Mouse (Mus musculus) R1 (cell line): ENCODE data around the gene Ppp2r3d.
"Not testable (repeated sequence)": the region's sequence is repeated elsewhere in the genome, so short reads cannot be mapped to it uniquely, and the experiment has no call there.

Source experiments
- DNase-seq: peaks from one replicate; pipeline ENCODE4 v3.0.0-alpha.2; 2018; ENCODE audit warnings: low read depth, low spot score

Gene Ppp2r3d

GRCm38 (mm10) chr9:124476096-124476902, at the start of gene Ppp2r3d:
Gene Ppp2r3d (minus strand): TSS chr9:124476898.
- peak; percentile 72 for DNase-seq

GRCm38 (mm10) chr9:124493693-124494092, 17.0 kb upstream of the Ppp2r3d start, which contains the start of gene Gm21836:
Gene Gm21836 (minus strand): TSS chr9:124493793.
- DNase-seq = not testable (repeated sequence)

- DNase-seq = not testable (repeated sequence)
Observed at GRCm38 (mm10) chr9:124480361-124480980, 3.8 kb upstream of the Ppp2r3d start.

- no peak for DNase-seq
Observed at GRCm38 (mm10) chr9:124478081-124478480, 1.4 kb upstream of the Ppp2r3d start.

- peak; percentile 59 for DNase-seq
Observed at GRCm38 (mm10) chr9:124475689-124476088, 1.0 kb downstream of the Ppp2r3d start.

GRCm38 (mm10) chr9:124456572-124456971, 20.1 kb downstream of the Ppp2r3d start:
- peak; percentile 43 for DNase-seq

GRCm38 (mm10) chr9:124442533-124442855, 34.2 kb downstream of the Ppp2r3d start:
- DNase-seq = peak; percentile 49

- peak; percentile 62 for DNase-seq
Observed at GRCm38 (mm10) chr9:124441681-124442532, 34.8 kb downstream of the Ppp2r3d start.

- no peak for DNase-seq
Observed at GRCm38 (mm10) chr9:124440724-124441045, 36.0 kb downstream of the Ppp2r3d start.

- DNase-seq = peak; percentile 87
Observed at GRCm38 (mm10) chr9:124439848-124440723, 36.6 kb downstream of the Ppp2r3d start.

GRCm38 (mm10) chr9:124439403-124439847, 37.3 kb downstream of the Ppp2r3d start:
- peak; percentile 93 for DNase-seq

- DNase-seq = peak; percentile 78
Observed at GRCm38 (mm10) chr9:124438686-124439346, 37.9 kb downstream of the Ppp2r3d start.

GRCm38 (mm10) chr9:124425411-124425885, 51.2 kb downstream of the Ppp2r3d start:
- peak; percentile 91 for DNase-seq

GRCm38 (mm10) chr9:124424542-124425410, 51.9 kb downstream of the Ppp2r3d start:
- DNase-seq = peak; percentile 97

GRCm38 (mm10) chr9:124424292-124424541, 52.5 kb downstream of the Ppp2r3d start:
- DNase-seq = no peak

GRCm38 (mm10) chr9:124423552-124424291, 53.0 kb downstream of the Ppp2r3d start:
- DNase-seq = peak; percentile 98

GRCm38 (mm10) chr9:124422900-124423551, 53.7 kb downstream of the Ppp2r3d start:
- peak; percentile 98 for DNase-seq

- peak; percentile 83 for DNase-seq
Observed at GRCm38 (mm10) chr9:124422427-124422826, 54.3 kb downstream of the Ppp2r3d start.
